Mouse (Mus musculus): ENCODE results near the gene Fam177a. TPM values are rescaled to one million over a fixed set of nuclear protein-coding genes. Genes with fewer than 3 reads are reported as not detected.

The Fam177a gene
- total RNA-seq (2023), result 1 to 10 TPM in 1 of 2 experiments, not detected in 1; 9.0 TPM

DNA sequence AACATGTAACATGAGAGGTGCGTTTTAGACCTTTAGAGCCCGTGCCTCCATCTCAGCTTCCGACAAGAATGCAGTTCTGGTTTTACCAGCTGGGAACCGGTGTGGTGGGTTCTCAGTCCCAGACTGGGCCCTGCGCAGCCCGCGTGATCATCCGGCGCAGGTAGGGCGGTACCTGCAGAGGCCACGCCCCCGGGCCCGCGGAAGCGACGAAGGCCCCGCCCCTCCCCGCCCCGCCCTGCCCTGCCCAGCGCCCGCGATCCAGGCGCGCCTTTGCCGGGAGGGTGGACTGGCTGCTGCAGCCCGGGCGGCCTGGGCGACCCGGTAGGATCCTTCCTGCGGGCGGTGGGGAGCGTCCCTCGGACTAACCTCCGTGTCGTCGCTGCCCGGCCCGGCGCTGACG, at the start of gene Fam177a:
Gene Fam177a, plus strand, starts transcription at position 228 of the 400 bp plus-strand sequence.

GRCm38 (mm10) chr12:55079726-55080600, 44.3 kb upstream of the Fam177a start, which contains the start of the genes 2700097O09Rik and Srp54a:
Gene 2700097O09Rik (minus strand): TSS chr12:55080110.
Gene Srp54a (plus strand): TSS chr12:55080262.

GRCm38 (mm10) chr12:55154559-55155448, 30.5 kb downstream of the Fam177a start, which contains the start of gene Srp54b:
Gene Srp54b (plus strand): TSS chr12:55155104.

Other genes starting within 250 kb of the Fam177a start
- gene Gm20403, start 137.9 kb upstream of the Fam177a start, total RNA-seq (2023), result not detected
- 100 to 1,000 TPM in 1 of 2 experiments, 10 to 100 TPM in 1; 95.8 to 103 TPM for gene Baz1a, start 110.1 kb upstream of the Fam177a start, total RNA-seq (2023)
- gene 2700097O09Rik, start 44.4 kb upstream of the Fam177a start, total RNA-seq (2023), result 10 to 100 TPM; 10.3 to 12.7 TPM
- gene Srp54a, start 44.2 kb upstream of the Fam177a start, total RNA-seq (2023), result 10 to 100 TPM; 57.3 to 61.0 TPM
- 10 to 100 TPM; 23.3 to 25.3 TPM for gene Srp54b, start 30.6 kb downstream of the Fam177a start, total RNA-seq (2023)
- gene 1700047I17Rik2, start 75.1 kb downstream of the Fam177a start, total RNA-seq (2023), result 10 to 100 TPM; 11.5 to 21.2 TPM
- 10 to 100 TPM; 17.9 to 20.3 TPM for gene Srp54c, start 105.7 kb downstream of the Fam177a start, total RNA-seq (2023)
- 1 to 10 TPM; 9.3 to 9.5 TPM for gene 1110008L16Rik, start 175.1 kb downstream of the Fam177a start, total RNA-seq (2023)
- gene Ppp2r3c, start 178.5 kb downstream of the Fam177a start, total RNA-seq (2023), result 10 to 100 TPM; 25.0 to 26.9 TPM

Measured in T-cell, adult 66 days (primary cell).